Mouse (Mus musculus) forebrain, embryonic 12.5 days (tissue): ENCODE data around the gene Peli2. TPM values are rescaled to one million over a fixed set of nuclear protein-coding genes. Genes with fewer than 3 reads are reported as not detected.
A peak's percentile ranks its signal among the peaks of the same experiment; 100 is the strongest.

Experiments
- ATAC-seq: fragments of 200-750 bp; cut with Nextera tagmentation; 2 replicates; pipeline ENCODE4 v1.8.0; 2017; ENCODE audit warnings: moderate TSS enrichment; ENCODE audit not compliant: low FRiP score
- H3K27ac ChIP-seq: fragments of 300-500 bp; sonication (generic); 2 replicates; pipeline ENCODE4 v1.5.1; 2016; ENCODE audit warnings: mild to moderate bottlenecking
- H3K27me3 ChIP-seq: fragments of 300-500 bp; sonication (generic); 2 replicates; pipeline ENCODE4 v1.6.1; 2016; ENCODE audit warnings: mild to moderate bottlenecking
- H3K36me3 ChIP-seq: fragments of 300-500 bp; sonication (generic); replicated peaks from 2 replicates; pipeline ENCODE4 v1.6.1; 2016; ENCODE audit warnings: mild to moderate bottlenecking
- H3K4me1 ChIP-seq: fragments of 300-500 bp; sonication (generic); 2 replicates; pipeline ENCODE4 v1.6.1; 2016
- H3K4me2 ChIP-seq: fragments of 300-500 bp; sonication (generic); 2 replicates; pipeline ENCODE4 v1.6.1; 2016; ENCODE audit warnings: mild to moderate bottlenecking, moderate library complexity
- H3K4me3 ChIP-seq: fragments of 300-500 bp; sonication (generic); replicated peaks from 2 replicates; pipeline ENCODE4 v1.5.1; 2016; ENCODE audit warnings: mild to moderate bottlenecking
- H3K9ac ChIP-seq: fragments of 300-500 bp; sonication (generic); 2 replicates; pipeline ENCODE4 v1.6.1; 2016; ENCODE audit warnings: mild to moderate bottlenecking
- H3K9me3 ChIP-seq: fragments of 300-500 bp; sonication (generic); 2 replicates; pipeline ENCODE4 v1.6.1; 2016
- WGBS: fragments of 180-500 bp; shearing (Covaris S2); methylation state at CpG from one replicate; pipeline ENCODE4 v1.1.7; 2016; 5-methylcytosine and 5-hydroxymethylcytosine counted together
- polyA plus RNA-seq: library from polyadenylated mRNA; unstranded; fragments of >200 nt; fragmentation: Nextera tagmentation; extraction: Ambion mirVana; gene quantifications from 2 replicates; pipeline ENCODE4 v1.2.1, GENCODE M21; 2016

Gene Peli2
- polyA plus RNA-seq, 1 experiment from 2014 or later = 9.4 TPM

DNA sequence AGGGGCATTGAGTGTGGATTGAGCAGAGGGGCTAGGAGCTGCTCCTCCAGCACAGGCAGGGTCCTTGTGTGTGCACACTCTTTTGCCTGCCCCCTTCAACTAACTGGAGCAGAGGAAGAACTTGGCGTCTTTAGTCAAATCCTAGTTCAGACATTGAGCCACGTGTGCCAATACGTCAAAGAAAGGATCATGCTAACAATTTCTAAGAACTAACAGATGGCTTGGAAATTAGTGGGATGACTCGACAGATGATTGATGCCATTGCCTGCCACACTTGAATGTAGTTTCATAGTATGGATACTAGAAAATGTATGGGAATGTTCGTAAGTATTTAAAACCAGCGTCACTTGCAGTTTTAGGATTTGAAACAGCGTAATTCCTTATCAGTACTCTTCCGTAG, 54.5 kb downstream of the Peli2 start:
- Histone ChIP-seq H3K9me3 (no peaks in the 10 kb centered on the region), H3K27me3 (no peaks in the 10 kb centered on the region), H3K36me3 (no peaks in the 10 kb centered on the region), H3K4me2 (no peak overlapping the region), H3K27ac (no peak overlapping the region), H3K4me1 (peaks cover 19% of the 10 kb centered on the region), H3K9ac (no peak overlapping the region), H3K4me3 (no peak overlapping the region)
- ATAC-seq = no peak
- WGBS = 87% methylated on average over 8 of the region's 8 CpGs

DNA sequence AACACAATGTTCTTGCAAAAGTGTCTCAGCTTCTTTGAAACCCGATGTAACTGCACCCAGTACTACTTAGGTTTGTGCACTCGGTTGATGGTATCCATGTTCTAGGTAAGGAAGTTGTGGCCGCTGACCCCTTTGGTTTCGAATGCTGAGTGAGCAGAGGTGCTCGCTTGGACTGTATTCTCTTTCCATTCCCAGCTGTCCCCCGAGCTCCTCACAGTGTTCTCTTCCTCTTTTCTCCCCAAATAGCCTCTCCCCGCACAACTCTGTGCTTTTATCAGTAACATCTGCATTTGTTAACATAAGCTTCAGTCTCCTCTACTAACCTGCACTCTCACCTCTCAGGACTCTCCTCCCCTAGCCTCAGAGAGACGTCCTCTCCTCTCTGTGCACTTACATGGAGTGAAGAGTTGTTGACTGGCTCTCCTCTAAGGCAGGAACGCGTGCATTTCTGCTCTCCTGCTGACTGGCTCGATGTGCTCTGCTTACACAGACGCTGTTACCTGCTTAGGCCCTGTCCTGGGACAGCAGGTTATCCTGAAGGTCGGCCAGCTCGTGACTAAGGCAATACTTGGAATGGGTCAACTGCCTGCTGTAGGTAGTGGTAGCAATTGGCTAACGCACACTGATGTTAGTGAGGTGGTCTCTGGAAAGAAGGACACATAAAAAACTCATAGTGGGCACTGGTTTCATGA, 57.8 kb downstream of the Peli2 start:
- Histone ChIP-seq H3K27me3 (no peaks in the 10 kb centered on the region), H3K36me3 (peaks cover 6% of the 10 kb centered on the region), H3K4me1 (peaks cover 4% of the 10 kb centered on the region; the same call in 1 of the 2 replicates), H3K9ac (no peak overlapping the region), H3K4me2 (no peak overlapping the region), H3K9me3 (peaks cover 5% of the 10 kb centered on the region; the same call in 1 of the 2 replicates), H3K27ac (no peak overlapping the region), H3K4me3 (no peak overlapping the region)
- WGBS = 89% methylated on average over 15 of the region's 15 CpGs
- no peak for ATAC-seq

DNA sequence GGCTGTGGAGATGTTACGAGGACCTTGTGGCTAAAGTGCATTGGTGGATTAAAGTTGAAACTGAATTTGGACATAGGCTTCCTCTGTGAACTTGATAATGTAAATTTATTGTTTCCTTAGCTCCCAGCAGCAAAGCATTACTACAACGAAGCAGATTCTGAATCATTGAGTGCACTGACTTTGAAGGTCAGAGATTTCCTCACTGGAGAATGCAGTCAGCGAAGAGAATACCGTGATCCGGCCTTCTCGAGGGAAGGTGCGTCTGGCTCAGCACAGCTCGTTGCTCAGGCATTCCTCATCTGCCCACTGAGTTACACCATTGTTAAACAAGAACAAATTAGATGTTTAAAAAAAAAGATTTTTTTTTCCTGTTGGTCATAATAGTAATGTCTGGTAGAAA, 58.4 kb downstream of the Peli2 start:
- WGBS = 85% methylated on average over 8 of the region's 8 CpGs
- H3K36me3 ChIP-seq = peaks cover 6% of the 10 kb centered on the region
- ATAC-seq = no peak

DNA sequence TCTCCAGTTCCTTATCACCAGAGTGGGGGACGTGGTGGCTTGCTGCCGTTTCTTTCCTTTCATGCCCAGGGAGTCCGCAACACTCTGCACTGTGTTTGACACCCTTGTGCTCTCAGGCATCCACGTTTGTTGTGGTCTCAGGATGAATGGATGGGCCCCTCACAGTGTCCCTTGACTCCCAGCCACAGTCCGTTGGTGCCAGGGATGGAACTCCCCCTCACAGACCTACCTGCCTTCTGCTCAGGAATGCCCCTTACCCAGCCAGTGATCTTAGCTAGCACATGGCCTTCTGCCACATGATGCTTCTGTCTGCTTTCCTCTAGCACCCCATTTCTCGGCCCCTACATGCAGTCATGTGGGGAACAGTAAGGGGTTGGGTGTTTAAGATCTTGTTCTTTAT, 65.7 kb downstream of the Peli2 start:
- H3K4me1 ChIP-seq = no peaks in the 10 kb centered on the region
- H3K36me3 ChIP-seq = peaks cover 12% of the 10 kb centered on the region
- no peak for ATAC-seq
- no peak overlapping the region for H3K4me3 ChIP-seq
- H3K9me3 ChIP-seq = peaks cover 5% of the 10 kb centered on the region; the same call in 1 of the 2 replicates
- 83% methylated on average over 6 of the region's 6 CpGs for WGBS
- H3K27me3 ChIP-seq = no peaks in the 10 kb centered on the region
- no peak overlapping the region for H3K27ac ChIP-seq
- no peak overlapping the region for H3K4me2 ChIP-seq
- H3K9ac ChIP-seq = no peak overlapping the region

More for the DNA sequence above, 58.4 kb downstream of the Peli2 start:
- H3K27ac ChIP-seq = no peak overlapping the region
- peaks cover 5% of the 10 kb centered on the region; the same call in 1 of the 2 replicates for H3K9me3 ChIP-seq
- H3K4me3 ChIP-seq = no peak overlapping the region
- no peak overlapping the region for H3K9ac ChIP-seq
- H3K27me3 ChIP-seq = no peaks in the 10 kb centered on the region
- H3K4me2 ChIP-seq = no peak overlapping the region
- peaks cover 4% of the 10 kb centered on the region; the same call in 1 of the 2 replicates for H3K4me1 ChIP-seq

DNA sequence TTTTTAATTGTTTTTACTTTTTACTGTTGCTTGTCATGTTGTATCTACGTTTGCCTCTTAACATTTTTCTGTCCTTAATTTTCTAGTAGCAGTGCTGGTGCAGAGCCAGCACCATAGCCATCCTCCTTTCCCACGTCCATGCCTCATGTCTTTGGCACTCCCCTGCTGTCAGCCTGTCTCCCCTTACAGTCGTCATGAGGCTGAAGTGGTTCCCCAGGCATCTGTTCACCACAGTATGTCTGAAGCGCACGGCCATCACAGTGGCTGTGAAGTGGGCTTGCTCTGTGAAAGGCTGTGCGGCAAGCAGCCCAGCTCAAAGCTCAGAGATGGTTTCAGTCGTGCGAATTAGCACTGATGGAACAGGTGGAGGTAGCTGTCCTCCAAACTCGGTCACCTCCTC, 66.5 kb downstream of the Peli2 start:
- H3K27ac ChIP-seq = no peak overlapping the region
- H3K36me3 ChIP-seq = peaks cover 12% of the 10 kb centered on the region
- H3K4me3 ChIP-seq = no peak overlapping the region
- H3K9me3 ChIP-seq = peaks cover 5% of the 10 kb centered on the region; the same call in 1 of the 2 replicates
- H3K9ac ChIP-seq = no peak overlapping the region
- H3K4me1 ChIP-seq = no peaks in the 10 kb centered on the region
- ATAC-seq = no peak
- no peak overlapping the region for H3K4me2 ChIP-seq
- 79% methylated on average over 9 of the region's 9 CpGs for WGBS
- no peaks in the 10 kb centered on the region for H3K27me3 ChIP-seq

DNA sequence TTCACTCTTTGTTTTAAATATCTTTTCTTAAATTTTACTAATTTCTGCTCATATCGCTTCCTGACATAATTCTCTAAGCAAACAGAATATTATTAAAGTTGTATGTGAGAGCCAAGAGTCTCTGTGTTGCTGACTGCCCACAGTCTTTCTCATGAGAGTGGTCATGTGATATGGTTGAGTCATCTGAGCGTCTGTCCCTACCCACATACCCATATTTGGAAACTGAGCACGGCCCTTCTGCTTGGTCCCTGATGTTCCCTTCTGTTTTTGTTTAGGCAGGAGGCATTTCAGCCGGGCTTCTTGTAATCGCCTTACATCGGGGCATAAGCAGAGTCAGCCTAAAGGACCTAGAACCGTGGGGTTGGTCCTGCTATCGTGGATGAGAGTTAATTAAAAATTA, 68.7 kb downstream of the Peli2 start:
- no peak overlapping the region for H3K4me3 ChIP-seq
- H3K4me2 ChIP-seq = no peak overlapping the region
- no peak overlapping the region for H3K9ac ChIP-seq
- ATAC-seq = no peak
- H3K27me3 ChIP-seq = no peaks in the 10 kb centered on the region
- no peak overlapping the region for H3K27ac ChIP-seq
- no peaks in the 10 kb centered on the region for H3K4me1 ChIP-seq
- 77% methylated on average over 8 of the region's 8 CpGs for WGBS
- no peaks in the 10 kb centered on the region for H3K9me3 ChIP-seq
- H3K36me3 ChIP-seq = peaks cover 6% of the 10 kb centered on the region; the same call in 1 of the 2 replicates

DNA sequence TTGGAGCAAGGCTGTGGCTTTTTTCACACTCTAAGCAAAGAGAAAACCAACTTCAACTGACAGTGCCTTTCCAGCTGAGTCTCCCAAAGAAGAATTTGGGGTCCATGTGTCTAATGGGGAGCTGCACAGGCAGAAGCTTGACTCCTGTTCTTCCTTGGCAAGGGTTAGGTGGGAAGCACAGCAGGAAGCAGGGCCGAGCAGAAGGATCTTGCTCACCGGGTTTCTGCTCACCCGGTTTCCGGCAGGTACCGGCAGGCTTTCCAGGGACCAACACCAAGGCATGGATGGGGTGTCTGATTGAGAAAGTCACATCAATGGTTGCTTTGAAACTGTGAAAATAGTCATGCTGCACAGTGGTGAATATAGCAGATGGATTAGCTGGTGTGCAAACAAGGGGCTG, 70.3 kb downstream of the Peli2 start:
- 100% methylated on average over 5 of the region's 5 CpGs for WGBS
- Histone ChIP-seq H3K4me3 (no peak overlapping the region), H3K27me3 (no peaks in the 10 kb centered on the region), H3K9me3 (no peaks in the 10 kb centered on the region), H3K36me3 (no peaks in the 10 kb centered on the region), H3K4me1 (peaks cover 1% of the 10 kb centered on the region), H3K4me2 (no peak overlapping the region), H3K27ac (no peak overlapping the region), H3K9ac (no peak overlapping the region)
- ATAC-seq = no peak

DNA sequence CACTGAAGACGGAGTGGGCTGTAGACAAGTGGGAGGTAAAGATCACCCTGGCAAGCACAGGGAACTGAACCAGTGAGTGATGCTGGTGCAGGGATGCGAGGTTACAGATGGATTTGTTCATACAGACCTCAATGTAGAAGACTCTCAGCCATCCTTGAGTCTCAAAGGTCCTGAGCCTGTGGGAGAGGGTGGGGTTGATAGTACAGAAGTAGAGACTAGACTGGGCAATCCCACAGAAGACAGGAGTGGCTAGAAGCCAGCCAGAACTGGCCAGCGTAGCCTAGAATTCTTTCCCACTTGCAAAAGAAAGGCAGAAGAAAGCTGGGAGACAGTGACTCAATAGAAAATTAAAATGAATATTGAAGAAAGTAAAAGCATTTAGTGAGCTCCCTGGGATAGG, 71.3 kb downstream of the Peli2 start:
- peaks cover 9% of the 10 kb centered on the region for H3K4me1 ChIP-seq
- WGBS = 94% methylated on average over 3 of the region's 3 CpGs
- no peak overlapping the region for H3K4me3 ChIP-seq
- no peaks in the 10 kb centered on the region for H3K9me3 ChIP-seq
- H3K27me3 ChIP-seq = no peaks in the 10 kb centered on the region
- H3K36me3 ChIP-seq = no peaks in the 10 kb centered on the region
- H3K9ac ChIP-seq = no peak overlapping the region
- H3K27ac ChIP-seq = no peak overlapping the region
- no peak for ATAC-seq
- H3K4me2 ChIP-seq = no peak overlapping the region

DNA sequence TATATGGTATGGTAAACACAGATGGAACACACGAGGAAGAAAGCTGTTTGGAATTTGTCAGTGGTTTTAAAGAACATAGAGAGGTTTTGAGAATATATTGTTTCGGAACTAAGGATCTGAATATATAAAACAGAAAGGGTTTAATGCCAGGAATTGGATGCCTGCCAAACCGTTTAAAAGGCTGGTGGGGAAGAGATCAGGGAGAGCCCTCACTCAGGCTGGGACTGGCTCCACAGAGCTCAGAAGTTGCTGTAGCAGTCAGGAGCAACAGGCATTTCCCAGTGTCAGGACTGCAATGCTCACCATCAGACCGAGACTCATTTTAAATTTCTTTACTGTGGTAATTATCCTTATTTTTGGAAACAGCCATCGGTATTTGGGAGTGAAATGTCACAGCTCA, 76.2 kb downstream of the Peli2 start:
- ATAC-seq = peak; percentile 60; the same call in 1 of the 2 replicates
- Histone ChIP-seq H3K27ac (peak overlapping the region; percentile 36; the same call in 1 of the 2 replicates), H3K4me3 (no peak overlapping the region), H3K4me2 (no peak overlapping the region), H3K27me3 (no peaks in the 10 kb centered on the region), H3K4me1 (peaks cover 37% of the 10 kb centered on the region), H3K9ac (no peak overlapping the region), H3K9me3 (no peaks in the 10 kb centered on the region), H3K36me3 (no peaks in the 10 kb centered on the region)
- 39% methylated on average over 5 of the region's 5 CpGs for WGBS

DNA sequence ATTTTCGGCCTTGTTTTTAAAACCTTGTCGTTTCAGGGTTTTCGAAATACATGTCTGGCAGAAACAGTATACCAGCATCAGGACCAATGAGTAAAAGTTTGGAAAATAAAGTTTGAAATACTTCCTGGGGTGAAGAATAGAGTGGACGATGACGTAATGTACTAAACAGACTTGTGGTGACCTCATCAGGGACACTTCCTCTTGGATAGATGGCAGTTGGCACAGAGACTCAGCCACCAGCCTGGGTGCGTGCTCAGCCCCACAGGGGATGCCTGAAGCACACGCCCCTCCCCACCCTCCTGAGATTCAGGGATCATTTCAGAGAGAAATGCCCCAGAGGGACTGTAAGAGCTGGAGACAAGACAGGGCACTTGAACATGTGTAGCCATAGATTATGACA, 76.7 kb downstream of the Peli2 start:
- WGBS = 77% methylated on average over 7 of the region's 7 CpGs
- Histone ChIP-seq H3K9me3 (no peaks in the 10 kb centered on the region), H3K4me1 (peaks cover 42% of the 10 kb centered on the region), H3K4me3 (no peak overlapping the region), H3K9ac (no peak overlapping the region), H3K27ac (no peak overlapping the region; the same call in 1 of the 2 replicates), H3K36me3 (no peaks in the 10 kb centered on the region), H3K4me2 (no peak overlapping the region), H3K27me3 (no peaks in the 10 kb centered on the region)
- ATAC-seq = peak; percentile 36; the same call in 1 of the 2 replicates

DNA sequence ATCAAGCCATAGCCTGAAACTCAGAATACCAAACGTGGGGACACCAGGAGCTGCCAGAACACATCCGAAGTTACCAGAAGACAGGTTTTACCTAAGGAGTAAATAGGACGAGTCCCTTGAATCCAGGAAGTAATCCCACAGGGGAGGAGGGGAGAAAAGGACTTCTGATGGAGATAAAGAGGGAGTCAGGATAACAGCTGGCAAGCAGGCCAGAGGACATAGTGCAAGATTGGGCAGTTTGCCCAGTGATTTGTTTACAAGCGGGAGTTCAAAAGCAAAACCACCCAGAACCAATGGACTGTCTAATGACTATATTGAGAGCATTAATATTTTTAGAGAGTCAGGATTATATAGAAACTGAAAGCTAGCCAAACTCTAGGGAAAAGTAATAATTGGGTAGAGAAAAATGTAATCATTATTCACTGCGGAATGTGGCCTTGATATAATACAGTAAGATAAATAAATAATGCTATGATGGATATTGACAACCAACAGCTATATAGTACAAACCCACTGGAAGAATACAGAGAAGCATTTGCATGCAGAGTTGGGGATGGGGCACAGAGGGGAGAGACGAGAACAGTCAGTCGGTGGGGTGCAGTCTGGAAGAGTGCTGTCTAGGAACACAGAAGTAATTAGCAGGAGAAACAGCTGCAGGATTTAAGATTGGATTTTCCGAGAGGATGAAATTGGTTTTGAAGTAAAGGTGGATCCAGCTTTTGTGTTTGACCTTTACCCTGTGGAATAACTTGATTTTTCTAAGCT, 77.7 kb downstream of the Peli2 start:
- no peak for ATAC-seq
- 58% methylated on average over 8 of the region's 8 CpGs for WGBS
- no peak overlapping the region for H3K27ac ChIP-seq

DNA sequence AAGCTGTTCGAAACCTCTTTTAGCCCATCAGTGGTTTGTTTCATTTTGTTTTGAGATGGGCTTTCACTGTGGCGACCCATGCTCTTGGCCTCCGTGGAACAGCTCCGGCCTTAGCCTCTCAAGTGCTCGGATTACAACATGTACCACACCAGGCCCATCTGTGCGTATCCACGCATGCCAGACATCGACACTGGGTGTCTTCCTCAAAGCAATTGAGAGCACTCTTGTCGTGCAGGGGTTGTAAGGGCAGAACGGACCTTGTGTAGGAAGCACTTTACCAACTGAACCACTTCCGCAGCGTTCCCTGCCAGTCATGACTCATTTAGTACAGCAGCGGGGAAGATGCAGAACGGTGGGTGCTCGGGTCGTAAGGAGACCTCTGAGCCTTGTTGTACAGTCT, 78.3 kb downstream of the Peli2 start:
- H3K9me3 ChIP-seq = no peaks in the 10 kb centered on the region
- 69% methylated on average over 16 of the region's 16 CpGs for WGBS
- no peak overlapping the region for H3K4me2 ChIP-seq
- ATAC-seq = no peak
- H3K27ac ChIP-seq = no peak overlapping the region
- H3K27me3 ChIP-seq = no peaks in the 10 kb centered on the region
- H3K4me3 ChIP-seq = no peak overlapping the region
- no peaks in the 10 kb centered on the region for H3K36me3 ChIP-seq
- no peak overlapping the region for H3K9ac ChIP-seq
- peaks cover 46% of the 10 kb centered on the region for H3K4me1 ChIP-seq

More for the DNA sequence above, 77.7 kb downstream of the Peli2 start:
- no peak overlapping the region for H3K4me2 ChIP-seq
- no peaks in the 10 kb centered on the region for H3K9me3 ChIP-seq
- no peaks in the 10 kb centered on the region for H3K27me3 ChIP-seq
- H3K4me1 ChIP-seq = peaks cover 46% of the 10 kb centered on the region
- H3K9ac ChIP-seq = no peak overlapping the region
- no peak overlapping the region for H3K4me3 ChIP-seq
- H3K36me3 ChIP-seq = no peaks in the 10 kb centered on the region
